Mouse (Mus musculus) adrenal gland, postnatal 25 days (tissue): ENCODE data around the gene Otor. TPM values are rescaled to one million over a fixed set of nuclear protein-coding genes. Genes with fewer than 3 reads are reported as not detected.

Experiments used
- DNase-seq: peaks from one replicate; pipeline ENCODE4 v3.0.0; 2021; ENCODE audit warnings: mixed read lengths
- long read RNA-seq: library from polyadenylated mRNA; stranded (forward); transcript quantifications from one replicate; pipeline ENCODE4 v2.0.0, GENCODE M21; 2021
- total RNA-seq: library from RNA; stranded (reverse); gene quantifications from 2 replicates; pipeline ENCODE4 v1.2.3, GENCODE M21; 2021

Gene Otor
- not detected in 2 replicates for total RNA-seq
- long read RNA-seq, result 0 reads

- no peak for DNase-seq
These were observed at the start of gene Otor for GRCm38 (mm10) chr2:143078198-143078851. Gene Otor (plus strand): TSS chr2:143078473.

GRCm38 (mm10) chr2:143031283-143031682 lies 47.0 kb upstream of the Otor start:
- DNase-seq, result no peak

GRCm38 (mm10) chr2:143032378-143033255 lies 45.7 kb upstream of the Otor start:
- no peak for DNase-seq

GRCm38 (mm10) chr2:143034350-143035085 lies 43.8 kb upstream of the Otor start:
- DNase-seq, result no peak

- DNase-seq, result no peak
These were observed 43.1 kb upstream of the Otor start for GRCm38 (mm10) chr2:143035086-143035593.

- no peak for DNase-seq
These were observed 36.7 kb upstream of the Otor start for GRCm38 (mm10) chr2:143041596-143041995.

- DNase-seq, result no peak
These were observed 23.0 kb upstream of the Otor start for GRCm38 (mm10) chr2:143055251-143055650.

- no peak for DNase-seq
These were observed 21.5 kb upstream of the Otor start for GRCm38 (mm10) chr2:143056736-143057135.

- DNase-seq, result no peak
These were observed 15.9 kb upstream of the Otor start for GRCm38 (mm10) chr2:143062432-143062811.

- DNase-seq, result peak; percentile 91
These were observed 15.2 kb upstream of the Otor start, which contains the start of gene Snrpb2 for GRCm38 (mm10) chr2:143062812-143063792. Gene Snrpb2 (plus strand): TSS chr2:143063039.

GRCm38 (mm10) chr2:143065914-143066313 lies 12.4 kb upstream of the Otor start:
- DNase-seq, result no peak

- DNase-seq, result no peak
These were observed 3.4 kb downstream of the Otor start for GRCm38 (mm10) chr2:143081693-143082092.

- DNase-seq, result no peak
These were observed 6.7 kb downstream of the Otor start for GRCm38 (mm10) chr2:143084852-143085397.

- no peak for DNase-seq
These were observed 11.6 kb downstream of the Otor start for GRCm38 (mm10) chr2:143089866-143090265.

- DNase-seq, result peak; percentile 43
These were observed 15.5 kb downstream of the Otor start for GRCm38 (mm10) chr2:143093726-143094125.

- DNase-seq, result no peak
These were observed 16.5 kb downstream of the Otor start for GRCm38 (mm10) chr2:143094761-143095160.

GRCm38 (mm10) chr2:143097170-143097569 lies 18.9 kb downstream of the Otor start:
- no peak for DNase-seq

GRCm38 (mm10) chr2:143113859-143114258 lies 35.6 kb downstream of the Otor start:
- no peak for DNase-seq

- no peak for DNase-seq
These were observed 36.4 kb downstream of the Otor start for GRCm38 (mm10) chr2:143114716-143115115.

- peak; percentile 12 for DNase-seq
These were observed 39.2 kb downstream of the Otor start for GRCm38 (mm10) chr2:143117453-143117852.

GRCm38 (mm10) chr2:143118221-143118620 lies 39.9 kb downstream of the Otor start:
- DNase-seq, result no peak
